Mouse (Mus musculus): ENCODE results near the gene Map1b.

Map1b gene

DNA sequence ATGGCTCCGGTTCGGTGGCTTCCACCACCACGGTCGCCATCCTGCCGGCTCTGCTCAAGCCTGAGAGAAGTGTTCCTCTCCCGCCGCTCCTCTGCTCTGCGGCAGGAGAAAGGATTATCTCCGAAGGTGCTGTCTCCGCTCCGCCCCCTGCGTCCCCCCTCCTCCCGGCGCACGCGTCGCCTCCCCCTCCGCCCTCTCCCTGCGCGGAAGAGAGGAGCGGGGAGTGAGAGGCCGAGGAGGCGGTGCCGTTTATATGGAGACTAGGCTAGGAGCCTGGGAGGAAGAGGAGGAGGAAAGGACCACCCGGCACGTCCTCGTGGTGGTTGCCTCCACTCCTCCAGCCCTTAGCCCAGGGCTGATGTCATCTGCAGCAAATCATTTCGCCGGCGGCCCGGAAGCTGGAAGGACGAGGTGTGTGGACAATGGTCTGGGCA is at the start of gene Map1b:
Map1b (minus strand) TSS at position 93 of the 434 bp plus-strand sequence.
- peak; percentile 91 for DNase-seq (ENCODE audit: low read depth, low spot score)

DNA sequence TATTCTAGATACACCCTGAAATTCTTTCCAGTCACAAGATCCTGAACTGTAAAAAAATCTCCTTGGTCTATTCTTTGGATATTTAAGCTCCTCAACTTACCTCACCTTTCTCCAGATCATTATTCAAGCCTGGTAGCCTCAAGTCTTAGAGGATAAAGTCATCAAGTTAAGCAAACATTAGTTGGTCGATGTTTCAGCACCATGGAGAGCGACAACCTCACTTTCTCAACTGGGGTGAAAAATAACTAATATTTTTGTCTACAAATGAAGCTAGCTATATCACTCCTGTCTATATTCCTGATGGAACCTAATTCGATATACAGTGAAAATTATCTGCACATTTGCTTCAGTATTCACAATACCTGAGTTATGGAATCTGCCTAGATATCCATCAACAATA is 48.0 kb upstream of the Map1b start:
- DNase-seq (ENCODE audit: low read depth, low spot score), result peak; percentile 80

DNA sequence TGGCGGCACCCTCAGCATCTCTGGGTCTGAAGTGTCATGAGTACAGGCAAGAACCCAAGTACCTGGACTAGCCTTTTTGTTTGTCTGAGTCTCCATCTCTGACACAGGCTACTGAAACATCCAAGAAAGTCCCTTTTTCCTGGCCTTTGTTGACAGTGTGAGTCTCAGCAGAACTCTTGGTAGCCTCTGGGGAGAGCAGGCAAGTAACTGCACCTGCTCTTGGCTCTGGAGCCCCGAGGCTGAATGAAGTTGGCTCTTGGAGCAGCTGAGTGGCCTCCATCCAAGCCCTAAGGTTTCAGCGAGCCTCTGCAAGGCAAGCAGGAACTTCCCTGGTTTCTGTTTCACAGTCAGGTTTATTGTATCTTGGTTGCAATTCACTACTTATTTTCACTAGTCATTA is 46.7 kb upstream of the Map1b start:
- no peak for DNase-seq (ENCODE audit: low read depth, low spot score)

DNA sequence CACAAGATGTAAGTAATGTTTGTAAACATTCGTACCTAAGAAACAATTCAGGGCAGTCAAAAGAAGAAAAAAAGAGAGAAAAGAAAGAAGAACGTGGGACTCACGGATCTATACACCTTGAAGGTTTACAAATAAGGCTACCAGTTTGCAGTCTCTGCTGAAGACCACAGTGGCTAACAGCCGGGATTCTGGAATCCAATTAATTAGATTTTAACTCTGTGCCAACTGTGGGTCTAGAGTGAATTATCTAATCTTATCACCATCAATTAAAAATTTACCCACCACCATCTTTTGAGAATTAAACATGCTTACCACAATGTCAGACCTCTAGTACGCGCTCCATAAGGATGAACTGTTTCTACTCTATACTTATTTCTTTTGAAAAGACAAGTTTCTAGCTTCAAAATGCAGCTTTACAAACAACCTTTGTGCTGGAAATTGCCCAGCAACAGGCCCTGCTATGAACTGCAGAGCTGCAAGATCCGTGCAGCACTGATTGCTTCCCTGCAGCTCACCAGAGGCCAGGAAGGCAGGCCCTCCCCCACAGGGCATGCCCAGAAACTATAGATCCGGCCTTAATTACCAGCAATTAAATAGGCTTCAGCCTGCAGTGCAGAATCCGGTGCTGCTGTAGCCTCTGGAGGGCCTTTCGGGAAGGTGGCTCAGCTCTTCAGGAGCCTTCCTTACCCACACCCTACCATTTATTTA is 45.7 kb upstream of the Map1b start:
- DNase-seq (ENCODE audit: low read depth, low spot score), result no peak

DNA sequence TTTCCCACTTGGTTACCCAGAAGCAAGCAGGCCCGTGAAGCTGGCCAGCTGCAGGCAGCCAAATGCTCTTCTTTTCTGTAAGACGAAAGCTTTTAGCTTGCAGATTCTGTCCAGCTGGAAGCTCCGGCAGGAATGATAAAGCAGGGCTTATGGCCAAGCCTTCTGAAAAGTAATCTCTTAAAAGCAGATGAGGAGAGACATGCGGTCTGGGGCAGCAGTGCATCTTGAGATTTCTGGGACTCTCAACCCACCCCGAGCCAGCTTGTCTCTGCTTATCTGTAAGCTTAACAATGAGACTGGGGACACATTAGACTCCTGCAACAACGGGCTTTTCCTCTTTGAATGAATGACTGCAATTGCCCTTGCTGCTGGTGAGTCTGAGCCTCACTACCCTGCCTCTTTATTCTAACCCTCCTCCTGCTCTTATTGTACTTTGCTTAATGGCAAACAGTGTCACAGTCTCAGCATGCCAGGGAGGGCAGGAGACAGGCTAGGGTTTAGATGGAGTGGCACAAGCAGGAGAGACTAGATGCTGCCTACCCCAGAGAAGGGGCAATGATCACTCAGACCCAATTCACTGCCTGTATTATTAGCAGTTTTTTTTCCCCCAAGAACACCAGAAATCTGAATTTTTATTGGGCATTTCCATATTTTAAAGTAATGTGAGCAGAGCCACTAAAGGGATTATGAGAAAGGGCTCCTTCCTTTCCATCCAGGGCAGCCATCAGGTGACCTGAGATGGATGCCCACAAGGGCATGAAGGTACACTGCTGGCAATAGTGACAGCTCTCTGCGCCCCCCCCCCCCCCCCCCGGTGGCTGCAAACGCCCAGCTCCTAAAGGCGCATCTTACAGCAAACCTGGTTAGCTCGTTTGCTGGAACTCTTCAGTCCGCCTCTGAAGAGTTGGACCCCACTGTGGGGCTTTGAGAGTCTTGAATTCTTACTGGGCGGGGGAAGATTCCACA is 44.6 kb upstream of the Map1b start:
- DNase-seq (ENCODE audit: low read depth, low spot score), result no peak

DNA sequence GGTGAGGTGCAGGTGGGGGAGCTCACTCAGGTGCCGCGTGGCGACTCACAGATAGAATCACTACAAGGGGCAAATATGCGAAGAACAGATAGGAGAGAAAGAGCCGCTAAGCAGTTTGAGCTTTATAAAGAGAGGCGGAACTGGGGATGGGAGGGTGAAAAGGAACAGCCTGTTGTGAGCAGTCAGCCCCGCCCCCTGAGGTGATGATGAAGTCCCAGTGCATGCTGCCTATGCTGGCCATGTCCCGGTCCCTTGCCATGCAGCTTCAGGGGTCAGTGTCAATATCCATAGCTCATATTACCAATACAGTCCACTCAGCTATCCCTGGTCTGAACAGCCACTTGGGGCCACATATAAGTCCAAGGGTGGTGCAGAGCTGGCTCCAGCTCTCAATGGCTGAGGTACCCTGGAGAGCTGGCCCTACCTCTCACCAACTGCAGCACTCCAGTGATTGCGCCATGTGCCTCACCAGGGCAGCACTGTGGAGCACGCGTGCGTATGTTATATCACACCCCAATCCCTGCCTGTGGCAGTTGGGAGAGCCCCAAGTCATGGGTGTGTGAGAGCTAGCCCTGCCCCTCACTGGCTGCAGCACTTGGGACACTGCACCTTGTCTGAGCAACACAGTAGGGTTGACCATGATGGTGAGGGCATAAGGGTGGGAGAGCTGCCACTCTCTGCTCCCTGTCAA is 42.0 kb upstream of the Map1b start:
- no peak for DNase-seq (ENCODE audit: low read depth, low spot score)

DNA sequence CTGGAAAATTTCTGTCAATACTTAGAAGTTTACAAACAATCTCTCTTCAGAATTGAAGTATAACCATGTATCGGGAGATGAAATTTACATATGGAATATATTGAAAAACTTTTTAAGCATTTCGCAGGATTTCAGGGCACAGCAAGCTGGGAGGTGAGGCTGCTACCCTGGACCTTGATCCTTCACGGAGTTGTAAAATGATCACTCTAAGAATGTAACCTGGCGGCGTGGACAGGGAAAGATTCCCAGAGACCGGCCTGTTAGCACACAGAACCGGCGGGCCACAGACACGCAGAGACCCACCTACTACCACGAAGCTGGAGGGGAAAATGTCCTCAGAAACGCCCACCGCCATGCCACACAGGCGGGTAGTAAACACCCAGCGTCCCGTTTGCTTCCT is 41.5 kb upstream of the Map1b start:
- DNase-seq (ENCODE audit: low read depth, low spot score), result no peak

DNA sequence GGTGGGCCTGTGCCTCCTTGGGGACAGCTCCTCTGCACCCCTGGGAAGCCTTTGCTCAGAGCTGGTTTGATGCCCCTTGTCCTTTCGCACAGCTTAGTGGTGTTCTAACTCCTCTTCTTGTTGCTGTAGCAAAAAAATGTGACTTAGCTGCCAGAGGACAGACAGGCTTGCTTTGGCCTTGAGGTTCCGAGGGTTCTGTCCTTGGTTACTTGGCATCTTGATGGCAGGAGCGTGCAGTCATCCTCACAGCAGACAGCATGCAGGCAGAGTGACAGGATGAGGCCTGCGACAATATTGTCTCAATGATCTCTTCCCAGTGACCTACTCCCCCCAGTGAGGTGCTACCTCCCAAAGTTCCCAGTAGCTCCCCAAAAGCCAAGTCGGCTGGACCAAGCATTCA is 41.0 kb upstream of the Map1b start:
- DNase-seq (ENCODE audit: low read depth, low spot score), result no peak

DNA sequence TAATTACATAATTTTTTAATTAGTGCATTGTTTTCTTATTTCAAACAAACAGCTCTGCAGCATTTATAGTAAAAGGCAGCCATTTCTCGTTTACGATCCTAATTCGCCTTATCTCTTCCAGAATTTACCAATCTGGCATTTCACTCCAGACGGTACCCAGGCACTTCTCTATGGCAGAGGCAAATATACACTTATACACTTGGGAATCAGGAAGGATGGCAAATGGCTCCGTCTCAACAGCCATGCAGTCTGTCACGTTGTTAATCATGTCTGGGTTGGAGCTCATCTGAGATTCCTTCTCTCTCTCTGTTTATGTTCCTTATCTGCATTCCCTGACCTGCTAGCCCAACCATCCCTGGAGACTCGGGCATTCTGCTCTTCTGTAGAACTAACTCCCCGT is 38.6 kb upstream of the Map1b start:
- DNase-seq (ENCODE audit: low read depth, low spot score), result no peak

DNA sequence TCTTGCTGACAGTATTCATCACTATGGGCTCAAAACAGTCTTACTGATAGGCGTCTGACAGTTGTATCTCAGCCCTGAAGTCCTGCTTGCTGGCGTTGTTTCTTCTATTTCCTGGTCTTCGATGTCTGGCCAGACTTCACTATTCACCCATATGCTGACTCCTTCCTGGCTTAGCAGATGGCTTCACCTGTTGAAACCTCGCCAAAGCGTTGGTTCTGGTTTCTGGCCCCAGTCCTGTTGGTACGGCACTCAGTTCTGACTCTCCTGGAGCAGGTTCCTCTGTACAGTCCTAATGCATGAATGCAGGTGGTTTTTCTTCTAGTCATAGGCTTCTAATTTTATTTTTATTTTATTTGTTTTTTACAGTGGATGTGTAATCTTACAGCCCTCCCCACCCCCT is 38.1 kb upstream of the Map1b start:
- DNase-seq (ENCODE audit: low read depth, low spot score), result no peak

DNA sequence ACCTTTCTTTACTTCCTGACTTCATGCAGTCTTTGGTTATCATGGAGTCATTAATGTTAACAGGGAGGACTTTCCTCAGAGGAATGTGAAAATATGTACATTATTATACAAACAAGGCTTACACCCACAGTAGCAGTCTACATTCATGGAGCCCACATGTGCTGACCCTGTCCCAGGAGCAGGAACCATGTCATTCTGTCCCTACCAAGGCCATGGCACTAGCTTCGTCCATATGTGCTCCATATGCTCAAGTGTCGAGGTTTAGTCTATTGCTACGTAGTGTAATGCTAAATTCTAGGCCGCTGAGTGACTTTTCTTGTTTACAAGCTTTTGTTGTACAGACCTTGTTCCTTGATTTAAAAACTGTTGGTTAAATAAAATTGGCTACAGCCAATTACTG is 36.0 kb upstream of the Map1b start:
- DNase-seq (ENCODE audit: low read depth, low spot score), result no peak

DNA sequence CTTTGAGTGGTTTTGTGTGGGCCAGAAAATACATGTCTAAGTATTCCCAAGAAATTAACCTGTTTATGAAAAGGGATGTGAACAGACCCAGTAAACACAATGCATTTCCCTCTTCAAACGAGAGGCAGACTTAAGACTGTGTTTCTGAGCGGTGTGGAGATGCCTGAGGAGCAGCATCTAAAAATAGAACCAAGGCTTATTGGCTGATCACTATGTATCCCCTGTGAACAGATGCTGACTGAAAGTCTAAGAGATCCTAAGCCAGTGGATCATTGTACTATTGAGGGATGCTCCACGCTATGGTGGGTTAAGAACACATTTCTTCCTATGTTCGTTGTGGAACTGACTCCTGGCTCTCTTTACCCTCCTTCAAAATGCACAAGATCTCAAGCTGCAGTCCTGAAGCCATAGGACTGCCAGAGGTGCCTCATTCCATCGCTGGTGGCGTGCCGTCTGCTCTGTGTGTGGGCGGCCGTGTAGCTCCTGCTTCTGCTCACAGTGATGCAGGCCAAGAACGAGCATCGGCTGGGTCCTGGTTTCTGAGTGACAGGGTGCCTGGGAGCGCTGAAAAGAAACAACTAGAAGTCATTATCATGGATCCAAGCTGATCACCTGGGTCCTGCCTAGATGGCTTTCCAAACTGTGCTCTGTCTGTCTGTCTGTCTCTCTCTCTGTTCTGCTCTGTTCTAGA is 34.5 kb upstream of the Map1b start:
- DNase-seq (ENCODE audit: low read depth, low spot score), result no peak

DNA sequence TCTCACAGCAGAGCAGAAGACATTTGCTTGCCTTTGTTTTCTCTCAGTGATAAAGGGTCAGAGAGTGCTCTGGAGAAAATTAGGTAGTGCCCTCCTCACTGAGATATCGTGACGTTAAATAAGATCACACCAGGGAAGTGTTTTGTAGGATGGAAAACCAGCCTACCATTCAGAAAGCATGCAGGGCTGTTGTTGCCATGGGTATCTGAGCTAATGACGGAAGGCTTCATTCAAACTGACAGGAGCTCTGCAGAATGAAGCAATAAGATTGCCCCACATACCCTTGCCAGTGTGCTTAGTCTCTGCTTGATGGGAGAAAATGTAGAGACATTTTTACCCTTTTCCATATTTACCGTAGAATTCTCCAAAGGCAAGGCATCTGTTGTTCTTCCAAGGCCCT is 33.7 kb upstream of the Map1b start:
- DNase-seq (ENCODE audit: low read depth, low spot score), result no peak

DNA sequence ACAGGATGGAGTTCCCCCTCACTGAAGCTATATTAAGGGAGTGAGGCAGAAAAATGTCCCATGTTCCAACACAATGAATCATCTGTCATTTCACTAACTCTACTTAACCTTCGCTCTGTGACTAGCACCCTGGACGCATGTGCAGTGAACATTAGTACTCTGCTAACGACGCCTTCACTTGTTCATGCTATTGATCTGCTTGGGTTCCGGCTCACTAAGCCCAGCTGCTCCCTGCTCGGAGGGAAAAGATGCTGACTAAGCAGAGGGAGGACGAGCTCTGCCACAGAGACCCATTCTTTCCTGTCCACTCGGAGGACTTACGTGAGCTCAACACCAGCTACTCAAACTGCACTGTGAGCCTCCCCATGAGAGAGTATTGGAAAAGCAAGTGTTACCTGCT is 33.2 kb upstream of the Map1b start:
- DNase-seq (ENCODE audit: low read depth, low spot score), result peak; percentile 68

DNA sequence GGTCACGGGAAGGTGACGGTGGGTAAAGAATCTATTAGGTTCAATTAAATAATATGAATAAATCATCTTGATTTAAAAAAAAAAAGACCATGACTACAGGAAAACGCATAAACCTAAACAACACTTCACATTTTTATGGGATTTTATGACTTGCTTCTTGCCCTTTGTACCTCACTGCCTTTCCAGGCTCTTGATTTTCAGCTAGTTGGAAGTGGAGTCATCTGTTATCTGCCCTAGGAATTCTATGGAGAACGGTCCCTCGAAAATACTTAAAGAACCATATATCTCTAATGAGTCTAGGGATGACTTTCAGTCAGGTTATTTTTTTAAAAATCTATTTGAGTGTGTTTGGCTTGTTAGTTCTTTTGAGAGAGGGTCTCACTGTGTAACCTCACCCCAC is 30.5 kb upstream of the Map1b start:
- no peak for DNase-seq (ENCODE audit: low read depth, low spot score)

DNA sequence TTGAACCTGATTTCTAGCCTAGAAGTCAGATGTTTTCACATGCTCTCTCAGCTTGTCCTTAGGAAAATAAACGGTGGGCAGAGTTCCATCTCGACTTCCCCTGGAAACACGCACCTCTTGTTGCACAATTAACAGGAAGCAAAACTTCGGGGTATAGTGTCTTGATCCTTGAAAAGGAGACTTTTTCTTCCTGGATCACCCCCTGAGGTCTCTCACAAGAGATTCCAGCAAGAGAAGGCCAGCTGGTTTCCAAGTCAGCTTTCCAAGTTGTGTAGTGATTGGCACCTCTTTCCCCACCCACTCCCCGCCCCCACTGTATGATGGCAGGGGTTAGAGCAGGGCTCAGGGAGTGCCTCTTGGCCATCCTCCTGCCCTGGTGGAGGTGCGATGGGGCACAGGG is 28.9 kb upstream of the Map1b start:
- DNase-seq (ENCODE audit: low read depth, low spot score), result no peak

DNA sequence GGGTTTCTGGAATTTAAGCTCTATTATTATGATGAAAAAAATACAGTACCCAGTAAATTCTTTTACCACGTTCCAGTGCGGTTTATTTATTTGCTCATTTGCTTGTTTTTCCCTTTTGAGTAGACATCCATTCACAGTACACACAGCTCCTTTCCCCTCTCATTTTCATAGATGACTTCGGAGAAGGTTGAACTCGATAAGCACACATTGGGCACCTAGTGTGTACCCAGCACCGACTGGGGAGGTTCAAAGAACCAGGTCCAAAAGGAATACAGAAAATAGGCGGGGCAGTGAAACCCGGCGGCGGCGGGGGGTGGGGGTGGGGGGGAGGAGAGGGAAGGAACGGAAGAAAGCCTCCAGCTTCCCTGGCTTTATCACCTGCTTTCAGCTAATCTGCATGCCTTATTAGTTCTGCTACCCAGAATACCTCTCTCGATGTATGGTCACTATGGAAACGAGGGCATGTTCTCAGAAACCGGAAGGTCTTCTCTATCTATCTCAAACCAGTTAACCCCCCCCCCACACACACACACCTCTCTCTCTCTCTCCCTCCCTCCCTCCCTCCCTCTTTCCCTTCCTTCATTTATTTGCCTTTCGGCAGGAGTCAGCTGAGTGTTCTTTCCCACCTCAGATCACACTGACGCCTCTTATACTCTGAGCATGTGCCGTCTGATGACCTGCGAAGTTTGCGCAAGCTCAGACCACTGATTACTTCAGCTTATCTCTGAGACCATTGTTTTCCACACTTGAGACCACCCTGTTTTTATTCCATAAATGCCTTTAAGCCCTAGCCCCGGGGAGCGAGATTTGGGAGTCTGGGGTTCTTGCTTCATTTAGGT is 25.3 kb upstream of the Map1b start:
- no peak for DNase-seq (ENCODE audit: low read depth, low spot score)

DNA sequence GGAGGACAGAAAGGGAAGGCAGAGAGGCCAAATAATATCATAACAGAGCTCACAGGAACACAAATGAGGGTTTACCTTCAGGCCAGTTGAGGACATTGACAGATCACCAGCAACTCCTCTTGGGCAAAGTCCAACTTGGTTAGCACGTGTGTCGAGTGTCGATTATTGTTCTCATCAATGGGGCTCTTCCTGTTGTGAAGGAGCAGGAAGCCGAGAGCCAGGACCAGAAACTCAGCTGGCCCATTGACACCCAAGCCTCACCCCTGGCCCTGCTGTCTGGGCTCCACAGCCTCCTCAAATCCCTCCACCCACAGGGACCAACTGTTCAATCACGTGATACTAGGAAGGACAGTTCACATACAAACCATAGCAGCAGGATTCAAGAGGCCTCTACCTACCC is 22.9 kb upstream of the Map1b start:
- no peak for DNase-seq (ENCODE audit: low read depth, low spot score)

DNA sequence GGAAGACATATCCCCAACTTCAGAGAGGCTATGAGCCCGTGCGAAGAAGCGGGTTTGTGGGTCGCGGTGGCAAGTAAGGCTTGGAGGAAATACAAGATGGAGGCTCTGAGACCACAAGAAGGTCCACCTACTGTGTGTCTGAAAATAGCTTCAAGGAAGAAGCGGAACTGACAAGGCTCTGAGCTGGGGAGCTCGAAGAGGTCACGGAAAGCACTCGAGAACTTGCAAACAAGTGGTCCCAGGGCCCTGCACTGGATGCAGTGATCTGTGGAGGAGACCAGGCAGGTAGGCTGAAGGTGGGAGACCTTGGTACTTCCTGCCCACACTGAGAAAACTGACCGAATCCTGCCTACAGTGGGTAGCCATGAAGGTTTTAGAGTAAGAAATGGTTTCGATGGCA is 22.5 kb upstream of the Map1b start:
- DNase-seq (ENCODE audit: low read depth, low spot score), result no peak

DNA sequence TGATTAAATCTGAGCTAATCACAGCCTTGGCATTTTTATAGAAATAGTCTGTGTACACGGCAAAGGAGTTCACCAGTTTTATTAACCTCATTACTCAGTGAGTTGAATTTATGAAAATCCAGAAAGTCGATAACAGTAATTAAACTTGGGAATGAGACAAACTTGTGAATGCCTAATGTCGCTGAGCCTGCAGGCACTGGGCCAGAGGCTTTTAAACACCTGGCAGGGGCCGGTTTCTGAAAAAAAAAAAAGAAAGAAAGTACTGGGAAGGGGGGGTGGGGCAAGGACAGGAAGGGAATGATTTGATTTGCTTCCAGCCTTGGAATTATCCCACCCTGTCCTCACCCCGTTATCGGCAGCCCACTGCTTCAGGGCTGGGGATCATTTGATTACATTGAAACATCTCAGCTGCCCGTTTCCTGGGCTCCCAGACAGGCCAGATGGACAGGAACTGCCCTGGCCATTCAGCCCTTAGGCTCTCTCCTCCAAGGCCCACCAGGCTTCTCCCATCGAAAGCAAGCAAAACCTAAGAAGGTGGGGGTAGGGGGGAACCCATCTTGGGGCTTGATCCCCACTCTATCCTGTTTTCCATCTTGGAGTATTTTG is 21.7 kb upstream of the Map1b start:
- DNase-seq (ENCODE audit: low read depth, low spot score), result no peak

Data from mesoderm, embryonic 11.5 days (tissue).